Mouse (Mus musculus) cerebellum, postnatal 14 days (tissue): Measurements from ENCODE around the gene Dennd5b.
"Not testable (repeated sequence)": the region's sequence is repeated elsewhere in the genome, so short reads cannot be mapped to it uniquely, and the experiment has no call there.

Source experiments
- DNase-seq, 2 experiments: peaks; one replicate each; pipeline ENCODE4 v3.0.0; 2021; ENCODE audit warnings: mixed read lengths in 2 of 2

Gene Dennd5b

GRCm38 (mm10) chr6:149005009-149005408 lies 96.5 kb downstream of the Dennd5b start:
- DNase-seq, result no peak

- no peak for DNase-seq
Measured at GRCm38 (mm10) chr6:148994327-148994999, 107.0 kb downstream of the Dennd5b start.

GRCm38 (mm10) chr6:148993117-148994077 lies 108.1 kb downstream of the Dennd5b start:
- peak in 1 of 2 experiments; percentile 16 for DNase-seq

- no peak for DNase-seq
Measured at GRCm38 (mm10) chr6:148992373-148993116, 108.9 kb downstream of the Dennd5b start.

GRCm38 (mm10) chr6:148991660-148992372 lies 109.7 kb downstream of the Dennd5b start:
- DNase-seq, result no peak

GRCm38 (mm10) chr6:148989792-148990491 lies 111.5 kb downstream of the Dennd5b start:
- DNase-seq, result not testable (repeated sequence)

GRCm38 (mm10) chr6:148986003-148986402 lies 115.5 kb downstream of the Dennd5b start:
- no peak for DNase-seq

GRCm38 (mm10) chr6:148980495-148980894 lies 121.0 kb downstream of the Dennd5b start:
- DNase-seq, result no peak

GRCm38 (mm10) chr6:148975096-148975495 lies 126.4 kb downstream of the Dennd5b start:
- DNase-seq, result no peak

GRCm38 (mm10) chr6:148972891-148973290 lies 128.6 kb downstream of the Dennd5b start:
- no peak for DNase-seq

GRCm38 (mm10) chr6:148972059-148972848 lies 129.2 kb downstream of the Dennd5b start:
- no peak for DNase-seq

- no peak for DNase-seq
Measured at GRCm38 (mm10) chr6:148971385-148971940, 130.0 kb downstream of the Dennd5b start.

- DNase-seq, result no peak
Measured at GRCm38 (mm10) chr6:148961285-148961684, 140.2 kb downstream of the Dennd5b start.

- no peak for DNase-seq
Measured at GRCm38 (mm10) chr6:148959540-148960238, 141.8 kb downstream of the Dennd5b start.

- DNase-seq, result no peak
Measured at GRCm38 (mm10) chr6:148958712-148959111, 142.8 kb downstream of the Dennd5b start.

- DNase-seq, result no peak
Measured at GRCm38 (mm10) chr6:148957046-148957445, 144.4 kb downstream of the Dennd5b start.

- no peak for DNase-seq
Measured at GRCm38 (mm10) chr6:148955641-148956420, 145.6 kb downstream of the Dennd5b start.

GRCm38 (mm10) chr6:148946881-148947405 lies 154.5 kb downstream of the Dennd5b start:
- DNase-seq, result no peak

- DNase-seq, result peak; percentile 94 to 98
Measured at GRCm38 (mm10) chr6:148946409-148946742, 155.1 kb downstream of the Dennd5b start, which contains the start of gene Sinhcaf. TSS of gene Sinhcaf (minus strand) at chr6:148946467.
